Mouse (Mus musculus) CD8-positive naive resting alpha-beta T cell, adult 57 days (primary cell): Measurements from ENCODE around the gene Nfkb1. TPM values are rescaled to one million over a fixed set of nuclear protein-coding genes. Genes with fewer than 3 reads are reported as not detected.

Experiments
- total RNA-seq: library from RNA; stranded (reverse); gene quantifications from one replicate; pipeline ENCODE4 v1.2.4, GENCODE M21; 2023

Nfkb1 gene
- 167 TPM for total RNA-seq

DNA sequence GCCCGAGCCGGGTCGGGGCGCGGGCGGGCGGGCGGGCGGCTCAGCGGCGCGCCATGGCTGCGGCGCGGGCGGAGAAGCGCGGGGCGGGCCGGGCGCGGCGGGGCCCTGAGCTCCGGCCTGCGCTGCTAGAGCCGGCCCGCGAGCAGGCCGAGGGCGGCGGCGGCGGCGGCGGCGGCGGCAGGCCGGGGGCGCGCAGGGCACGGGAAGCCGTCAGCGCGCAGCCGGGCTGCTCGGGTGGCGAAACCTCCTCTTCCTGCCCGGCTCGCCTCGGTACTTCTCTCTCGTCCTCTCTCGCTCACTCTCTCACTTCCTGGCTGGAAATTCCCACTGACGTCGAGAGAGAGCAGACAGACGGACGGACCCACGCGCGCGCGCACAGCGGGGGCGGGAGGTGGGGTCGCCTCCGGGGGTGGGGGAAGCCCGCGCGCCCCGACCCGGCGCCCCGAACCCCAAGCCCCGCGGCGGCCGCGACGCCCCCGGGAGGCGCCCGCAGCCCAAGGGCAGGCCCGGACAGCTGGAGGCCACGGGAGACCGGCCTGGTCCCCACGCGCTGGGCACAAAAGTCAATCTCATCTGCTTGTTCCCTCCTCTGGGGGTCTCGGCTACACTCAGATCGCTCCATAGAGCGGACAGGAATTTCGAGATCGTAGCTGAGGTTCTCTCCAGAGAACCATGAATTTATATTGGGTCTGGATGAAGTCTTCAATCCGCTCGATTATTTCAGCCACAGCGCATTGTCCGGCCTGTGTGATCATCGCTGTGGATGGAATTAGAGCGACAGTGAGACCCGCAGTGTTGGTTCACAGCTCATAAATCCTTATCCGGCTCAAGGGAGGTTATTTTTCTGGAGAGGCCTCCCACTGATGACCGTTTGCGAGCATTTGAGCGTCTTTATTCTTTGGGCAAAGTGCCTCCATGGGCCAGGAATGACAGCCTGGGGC lies at the start of gene Nfkb1:
Gene Nfkb1 (minus strand): TSS at position 357 of the 941 bp plus-strand sequence.

Other genes with a start within 250 kb of the Nfkb1 start
- 10.1 TPM for gene Manba, start 205.9 kb downstream of the Nfkb1 start, total RNA-seq
- gene Slc39a8, start 133.7 kb upstream of the Nfkb1 start, total RNA-seq = 3.5 TPM